Mouse (Mus musculus): ENCODE measurements around the gene Dhrs2.

Dhrs2 gene

GRCm38 (mm10) chr14:55221707-55222106 is at the start of gene Dhrs2:
Gene Dhrs2, plus strand, starts transcription at chr14:55222007.
- no peak for DNase-seq

- no peak for DNase-seq
Measured at GRCm38 (mm10) chr14:55174164-55174563, 47.6 kb upstream of the Dhrs2 start.

- DNase-seq = peak; percentile 28 to 33
Measured at GRCm38 (mm10) chr14:55177274-55177673, 44.5 kb upstream of the Dhrs2 start.

GRCm38 (mm10) chr14:55180951-55181350 is 40.9 kb upstream of the Dhrs2 start:
- DNase-seq = no peak

GRCm38 (mm10) chr14:55183231-55183630 is 38.6 kb upstream of the Dhrs2 start:
- DNase-seq = no peak

- DNase-seq = no peak
Measured at GRCm38 (mm10) chr14:55184640-55185145, 37.1 kb upstream of the Dhrs2 start.

- no peak for DNase-seq
Measured at GRCm38 (mm10) chr14:55188491-55188890, 33.3 kb upstream of the Dhrs2 start.

GRCm38 (mm10) chr14:55189351-55189769 is 32.4 kb upstream of the Dhrs2 start:
- no peak for DNase-seq

GRCm38 (mm10) chr14:55193354-55193753 is 28.5 kb upstream of the Dhrs2 start:
- DNase-seq = no peak

GRCm38 (mm10) chr14:55193876-55194635 is 27.8 kb upstream of the Dhrs2 start:
- DNase-seq = peak; percentile 51 to 56

GRCm38 (mm10) chr14:55194786-55195185 is 27.0 kb upstream of the Dhrs2 start:
- DNase-seq = no peak

GRCm38 (mm10) chr14:55197121-55197520 is 24.7 kb upstream of the Dhrs2 start:
- no peak for DNase-seq

- no peak for DNase-seq
Measured at GRCm38 (mm10) chr14:55198187-55198586, 23.6 kb upstream of the Dhrs2 start.

GRCm38 (mm10) chr14:55204544-55204943 is 17.3 kb upstream of the Dhrs2 start:
- no peak for DNase-seq

GRCm38 (mm10) chr14:55205045-55205750 is 16.6 kb upstream of the Dhrs2 start:
- DNase-seq = no peak

GRCm38 (mm10) chr14:55208306-55208705 is 13.5 kb upstream of the Dhrs2 start:
- DNase-seq = no peak

- DNase-seq = no peak
Measured at GRCm38 (mm10) chr14:55213621-55214020, 8.2 kb upstream of the Dhrs2 start.

- peak; percentile 11 to 17 for DNase-seq
Measured at GRCm38 (mm10) chr14:55214507-55214906, 7.3 kb upstream of the Dhrs2 start.

GRCm38 (mm10) chr14:55223172-55223571 is 1.4 kb downstream of the Dhrs2 start:
- no peak for DNase-seq

GRCm38 (mm10) chr14:55234639-55235038 is 12.8 kb downstream of the Dhrs2 start:
- no peak for DNase-seq

- DNase-seq = no peak
Measured at GRCm38 (mm10) chr14:55236685-55237084, 14.9 kb downstream of the Dhrs2 start.

- DNase-seq = no peak
Measured at GRCm38 (mm10) chr14:55242664-55243063, 20.9 kb downstream of the Dhrs2 start.

GRCm38 (mm10) chr14:55247181-55247580 is 25.4 kb downstream of the Dhrs2 start:
- no peak for DNase-seq

- no peak for DNase-seq
Measured at GRCm38 (mm10) chr14:55248284-55248683, 26.5 kb downstream of the Dhrs2 start.
